Mouse (Mus musculus) megakaryocyte, embryonic 14.5 days (primary cell): ENCODE results near the gene Sdk2.

Experiments
- FLI1 ChIP-seq: IDR thresholded peaks from 2 replicates; pipeline ENCODE4 v1.6.1; 2012; ENCODE audit warnings: low read length, inconsistent platforms, mixed read lengths
- GATA1 ChIP-seq: IDR thresholded peaks from 3 replicates; pipeline ENCODE4 v1.6.1; 2012; ENCODE audit warnings: mixed read lengths, low read length, inconsistent platforms, borderline replicate concordance

DNA sequence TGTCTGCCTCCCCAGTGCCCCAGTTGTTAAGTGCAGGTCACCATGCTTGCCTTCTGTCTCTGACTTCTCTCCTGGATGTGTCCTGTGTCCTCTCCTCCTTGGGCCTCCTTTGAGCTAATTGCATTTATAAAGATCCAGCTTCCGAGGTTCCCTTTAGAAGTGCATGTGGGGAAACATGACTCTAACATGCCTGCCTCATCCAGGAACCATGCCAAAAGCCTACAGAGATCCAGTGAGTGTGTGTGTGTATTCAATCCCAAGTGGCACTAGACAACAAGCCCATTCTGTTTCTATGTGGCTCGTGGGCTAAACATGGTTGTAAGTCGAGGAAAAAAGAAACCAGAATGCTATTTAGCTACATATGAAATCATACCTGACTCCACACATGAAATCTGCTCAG, 298.5 kb downstream of the Sdk2 start:
- TF ChIP-seq FLI1: no peak
- no peak for TF ChIP-seq GATA1
